Mouse (Mus musculus): ENCODE data around the gene Cygb.

DNA sequence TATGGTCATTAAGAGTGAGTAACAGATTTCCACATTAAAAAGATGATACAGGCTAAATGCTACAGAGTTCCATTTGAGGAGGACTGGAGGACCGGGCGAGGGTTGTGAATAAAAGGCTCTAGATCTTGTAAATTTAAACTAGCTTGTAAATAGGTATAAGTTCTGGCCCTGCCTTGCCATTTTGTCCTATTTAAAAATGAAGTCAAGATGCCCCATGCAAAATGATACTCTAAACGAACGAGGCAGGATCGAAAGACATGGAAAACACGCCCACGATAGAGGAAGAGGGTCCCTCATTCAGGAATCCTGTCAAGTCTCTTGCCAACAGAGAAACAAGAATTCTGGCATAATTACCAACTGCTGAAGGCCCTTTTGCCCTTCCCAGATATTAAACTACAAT, 16.3 kb upstream of the Cygb start:
- TF ChIP-seq CTCF (IDR thresholded peaks at IDR 0.05; ENCODE audit: borderline replicate concordance, extremely low read depth, insufficient read depth, insufficient read length), result no peak
- no peak for TF ChIP-seq POLR2A (IDR thresholded peaks at IDR 0.05; ENCODE audit: borderline replicate concordance, extremely low read depth, insufficient read depth, insufficient read length, poor library complexity, severe bottlenecking)

Measured in brain, embryonic 14.5 days (tissue).